Mouse (Mus musculus) layer of hippocampus, adult 9-10 months (tissue): ENCODE results near the gene Slc35e2.
"Not testable (repeated sequence)": the region's sequence is repeated elsewhere in the genome, so short reads cannot be mapped to it uniquely, and the experiment has no call there.

Experiments
- DNase-seq: peaks from one replicate; pipeline ENCODE4 v3.0.0; 2022; ENCODE audit warnings: low spot score

Slc35e2 gene

GRCm38 (mm10) chr4:155601091-155601996 is at the start of gene Slc35e2:
TSS of gene Slc35e2 (plus strand) at chr4:155601416.
- peak; percentile 96 for DNase-seq

GRCm38 (mm10) chr4:155552917-155553532 is 48.2 kb upstream of the Slc35e2 start:
- no peak for DNase-seq

GRCm38 (mm10) chr4:155554880-155555279 is 46.3 kb upstream of the Slc35e2 start:
- no peak for DNase-seq

- DNase-seq, result no peak
Observed at GRCm38 (mm10) chr4:155555464-155555863, 45.8 kb upstream of the Slc35e2 start.

- no peak for DNase-seq
Observed at GRCm38 (mm10) chr4:155559454-155559853, 41.8 kb upstream of the Slc35e2 start.

GRCm38 (mm10) chr4:155560932-155561331 is 40.3 kb upstream of the Slc35e2 start:
- DNase-seq, result no peak

GRCm38 (mm10) chr4:155561661-155562442 is 39.4 kb upstream of the Slc35e2 start, which contains the start of gene Nadk:
TSS of gene Nadk (plus strand) at chr4:155562378.
- DNase-seq, result no peak

- DNase-seq, result no peak
Observed at GRCm38 (mm10) chr4:155562725-155563399, 38.4 kb upstream of the Slc35e2 start.

GRCm38 (mm10) chr4:155563400-155564231 is 37.6 kb upstream of the Slc35e2 start:
- peak; percentile 91 for DNase-seq

GRCm38 (mm10) chr4:155564315-155565069 is 36.7 kb upstream of the Slc35e2 start:
- DNase-seq, result no peak

- no peak for DNase-seq
Observed at GRCm38 (mm10) chr4:155566555-155566954, 34.7 kb upstream of the Slc35e2 start.

GRCm38 (mm10) chr4:155568170-155568569 is 33.0 kb upstream of the Slc35e2 start:
- no peak for DNase-seq

GRCm38 (mm10) chr4:155568632-155569370 is 32.4 kb upstream of the Slc35e2 start:
- DNase-seq, result no peak

GRCm38 (mm10) chr4:155569818-155570217 is 31.4 kb upstream of the Slc35e2 start:
- DNase-seq, result no peak

GRCm38 (mm10) chr4:155570315-155570714 is 30.9 kb upstream of the Slc35e2 start:
- DNase-seq, result not testable (repeated sequence)

- DNase-seq, result no peak
Observed at GRCm38 (mm10) chr4:155571442-155571841, 29.8 kb upstream of the Slc35e2 start.

- DNase-seq, result no peak
Observed at GRCm38 (mm10) chr4:155573155-155573554, 28.1 kb upstream of the Slc35e2 start.

GRCm38 (mm10) chr4:155573876-155574275 is 27.3 kb upstream of the Slc35e2 start:
- DNase-seq, result no peak

- DNase-seq, result no peak
Observed at GRCm38 (mm10) chr4:155574931-155575330, 26.3 kb upstream of the Slc35e2 start.
